17 mouse cellular contexts compared by ENCODE assay signal in the genomic region with DNA sequence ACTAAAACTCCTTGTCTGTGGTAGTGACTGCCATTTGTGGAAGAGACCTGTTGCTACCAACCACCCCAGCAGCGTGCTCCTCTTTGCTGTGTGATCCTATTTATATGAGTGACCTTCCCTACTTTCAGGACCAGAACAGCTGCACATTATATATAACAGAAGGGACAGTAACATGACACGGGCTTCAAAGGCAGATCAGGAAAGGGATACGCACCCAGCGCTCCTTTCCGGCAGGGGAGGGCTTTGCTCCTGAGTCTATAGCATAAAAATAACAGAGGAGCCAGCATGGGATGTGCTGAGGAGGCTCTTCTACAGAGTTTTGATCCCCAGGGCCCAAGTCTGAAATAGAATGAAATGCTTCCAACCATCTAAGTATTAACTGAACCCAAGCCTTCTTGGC.
DNase-seq lines count a peak whose midpoint lies in the region; ATAC-seq and TF ChIP-seq lines count a peak whose summit lies in the region.
"Had no signal": no experiment of that assay in that cellular context is flagged by ENCODE, and none has a peak within 500 bp of the region (broad histone marks: within the 10 kb centered on the region; RNA-seq: fewer than 3 reads in every experiment).

No protein-coding gene starts in this region.

- peak; percentile 80 for DNase-seq in gastrocnemius, adult 18-20 months (ENCODE audit: low spot score)
- no peak for DNase-seq in gastrocnemius, postnatal 4 days (ENCODE audit: low spot score in 2 of 2)
- no peak for DNase-seq in limb, embryonic 10.5 days (ENCODE audit: low spot score)
- DNase-seq in mesoderm, embryonic 11.5 days (ENCODE audit: low read depth, low spot score) = peak; percentile 20
- no peak for DNase-seq in left cerebral cortex, adult 2 months (ENCODE audit: extremely low spot score in 1 of 2, low spot score in 2 of 2)
- DNase-seq in layer of hippocampus, adult 11-12 months (ENCODE audit: low spot score) = no peak
- DNase-seq: adrenal gland, postnatal 14 days; cerebellum, adult 11-12 months; cerebellum, adult 9-10 months; cerebellum, postnatal 25 days; heart, adult 18-20 months; heart, postnatal 10 days had no signal

- no peak for TF ChIP-seq CTCF in left cerebral cortex, adult 2 months (IDR thresholded peaks at IDR 0.05)

- H3K4me2 ChIP-seq in limb, embryonic 13.5 days (replicated peaks) = no peak overlapping the region
- H3K4me2 ChIP-seq: forebrain, embryonic 15.5 days; hindbrain, embryonic 13.5 days had no signal

- H3K9me3 ChIP-seq in limb, embryonic 13.5 days = no peaks in the 10 kb centered on the region
- H3K9me3 ChIP-seq in limb, embryonic 10.5 days (replicated peaks) = no peaks in the 10 kb centered on the region
- H3K9me3 ChIP-seq: forebrain, embryonic 15.5 days; heart, embryonic 10.5 days; hindbrain, embryonic 13.5 days had no signal

- WGBS in limb, embryonic 13.5 days = 68% methylated on average over 5 of the region's 5 CpGs
- WGBS in limb, embryonic 10.5 days = 75% methylated on average over 5 of the region's 5 CpGs

- H3K4me1 ChIP-seq in limb, embryonic 13.5 days = peaks cover 4% of the 10 kb centered on the region; the same call in 1 of the 2 replicates
- H3K4me1 ChIP-seq in limb, embryonic 10.5 days = peaks cover 9% of the 10 kb centered on the region
- H3K4me1 ChIP-seq: forebrain, embryonic 15.5 days; heart, embryonic 10.5 days; hindbrain, embryonic 13.5 days had no signal

- H3K27ac ChIP-seq in limb, embryonic 13.5 days = no peak overlapping the region
- H3K27ac ChIP-seq in limb, embryonic 10.5 days = no peak overlapping the region
- no peak overlapping the region for H3K27ac ChIP-seq in left cerebral cortex, adult 2 months
- H3K27ac ChIP-seq: forebrain, embryonic 15.5 days; heart, embryonic 10.5 days; hindbrain, embryonic 13.5 days; hindbrain, postnatal 0 days had no signal

- H3K27me3 ChIP-seq in limb, embryonic 13.5 days = no peaks in the 10 kb centered on the region
- no peaks in the 10 kb centered on the region for H3K27me3 ChIP-seq in limb, embryonic 10.5 days (ENCODE audit: low read depth, poor library complexity, severe bottlenecking)
- H3K27me3 ChIP-seq: forebrain, embryonic 15.5 days; hindbrain, embryonic 13.5 days had no signal

- no peak overlapping the region for H3K9ac ChIP-seq in limb, embryonic 13.5 days
- H3K9ac ChIP-seq: forebrain, embryonic 15.5 days; hindbrain, embryonic 13.5 days had no signal

- H3K4me3 ChIP-seq in limb, embryonic 13.5 days = no peak overlapping the region
- H3K4me3 ChIP-seq in limb, embryonic 10.5 days = no peak overlapping the region
- H3K4me3 ChIP-seq in left cerebral cortex, adult 2 months = no peak overlapping the region
- H3K4me3 ChIP-seq: forebrain, embryonic 15.5 days; heart, embryonic 10.5 days; hindbrain, embryonic 13.5 days had no signal

- ATAC-seq in limb, embryonic 13.5 days (ENCODE audit: low FRiP score, low read depth) = peak; percentile 64
- ATAC-seq: forebrain, embryonic 15.5 days; hindbrain, postnatal 0 days had no signal

- intact Hi-C loops in left cerebral cortex, adult 2 months (cut with DNase I) = no loop called here

- no peaks in the 10 kb centered on the region for H3K36me3 ChIP-seq in limb, embryonic 13.5 days
- H3K36me3 ChIP-seq in limb, embryonic 10.5 days = no peaks in the 10 kb centered on the region
- H3K36me3 ChIP-seq: forebrain, embryonic 15.5 days; heart, embryonic 10.5 days; hindbrain, embryonic 13.5 days had no signal

Comparison
In these comparisons a context has a peak if more than half of its experiments do, and no peak if none do; other contexts are left out.
1. DNase-seq: peak in gastrocnemius, adult 18-20 months (single experiment) and mesoderm, embryonic 11.5 days (single experiment); none in gastrocnemius, postnatal 4 days (0 of 2), limb, embryonic 10.5 days (single experiment), left cerebral cortex, adult 2 months (0 of 2) and layer of hippocampus, adult 11-12 months (single experiment).